Mouse (Mus musculus): ENCODE results near the gene Arhgap24.

- TF ChIP-seq GATA1 (IDR thresholded peaks at IDR 0.05; ENCODE audit: low read length) (no peak), TAL1 (IDR thresholded peaks at IDR 0.05; ENCODE audit: low read length) (no peak)
Observed at GRCm38 (mm10) chr5:102803675-102804074, 322.5 kb downstream of the Arhgap24 start.

All from erythroblast, embryonic 14.5 days (primary cell).